In genomic region chr5:4894988-4895387, GRCm38 (mm10) we compare ENCODE assay signal across 26 mouse cellular contexts.
DNase-seq lines count a peak whose midpoint lies in the region; ATAC-seq lines count a peak whose summit lies in the region.
"Had no signal": no experiment of that assay in that cellular context is flagged by ENCODE, and none has a peak within 500 bp of the region (broad histone marks: within the 10 kb centered on the region; RNA-seq: fewer than 3 reads in every experiment).

No protein-coding gene starts in this region.

- H3K4me3 ChIP-seq in forebrain, embryonic 14.5 days (ENCODE audit: low read depth, low read length) = no peak overlapping the region
- no peak overlapping the region for H3K4me3 ChIP-seq in forebrain, embryonic 11.5 days (ENCODE audit: low read depth, low read length)
- H3K4me3 ChIP-seq in midbrain, embryonic 11.5 days (ENCODE audit: low read depth, low read length) = no peak overlapping the region
- no peak overlapping the region for H3K4me3 ChIP-seq in midbrain, embryonic 10.5 days
- H3K4me3 ChIP-seq in midbrain, embryonic 15.5 days = no peak overlapping the region
- H3K4me3 ChIP-seq: embryonic facial prominence, embryonic 15.5 days; heart, embryonic 10.5 days; heart, embryonic 15.5 days; hindbrain, embryonic 12.5 days; liver, embryonic 15.5 days had no signal

- H3K27ac ChIP-seq in forebrain, embryonic 14.5 days (ENCODE audit: low read depth, low read length) = no peak overlapping the region
- no peak overlapping the region for H3K27ac ChIP-seq in forebrain, embryonic 11.5 days (ENCODE audit: low read depth, low read length)
- H3K27ac ChIP-seq in midbrain, embryonic 11.5 days (ENCODE audit: low read depth, low read length) = no peak overlapping the region
- no peak overlapping the region for H3K27ac ChIP-seq in midbrain, embryonic 10.5 days (replicated peaks)
- peak overlapping the region; percentile 57 for H3K27ac ChIP-seq in midbrain, embryonic 15.5 days
- H3K27ac ChIP-seq: embryonic facial prominence, embryonic 15.5 days; heart, embryonic 10.5 days; heart, embryonic 15.5 days; hindbrain, embryonic 12.5 days; kidney, postnatal 0 days; liver, embryonic 15.5 days had no signal

- H3K4me2 ChIP-seq in forebrain, embryonic 14.5 days (ENCODE audit: low read length) = no peak overlapping the region
- no peak overlapping the region for H3K4me2 ChIP-seq in forebrain, embryonic 11.5 days (ENCODE audit: low read depth, low read length, severe bottlenecking)
- H3K4me2 ChIP-seq in midbrain, embryonic 11.5 days = no peak overlapping the region
- no peak overlapping the region for H3K4me2 ChIP-seq in midbrain, embryonic 15.5 days
- H3K4me2 ChIP-seq: embryonic facial prominence, embryonic 15.5 days; heart, embryonic 15.5 days; hindbrain, embryonic 12.5 days; liver, embryonic 15.5 days; lung, embryonic 14.5 days had no signal

- H3K4me1 ChIP-seq in forebrain, embryonic 14.5 days (ENCODE audit: control insufficient read depth, insufficient read depth, low read length) = peaks cover 3% of the 10 kb centered on the region; the same call in 1 of the 2 replicates
- H3K4me1 ChIP-seq in forebrain, embryonic 11.5 days (replicated peaks; ENCODE audit: control insufficient read depth, insufficient read depth, low read length) = no peaks in the 10 kb centered on the region
- no peaks in the 10 kb centered on the region for H3K4me1 ChIP-seq in midbrain, embryonic 11.5 days (ENCODE audit: control insufficient read depth, insufficient read depth, low read length)
- peaks cover 12% of the 10 kb centered on the region for H3K4me1 ChIP-seq in midbrain, embryonic 10.5 days
- peaks cover 41% of the 10 kb centered on the region for H3K4me1 ChIP-seq in midbrain, embryonic 15.5 days
- H3K4me1 ChIP-seq: heart, embryonic 10.5 days; liver, embryonic 15.5 days had no signal

- no peaks in the 10 kb centered on the region for H3K9me3 ChIP-seq in forebrain, embryonic 14.5 days (replicated peaks; ENCODE audit: control insufficient read depth, low read length)
- H3K9me3 ChIP-seq in forebrain, embryonic 11.5 days (ENCODE audit: control insufficient read depth, low read length) = no peaks in the 10 kb centered on the region
- no peaks in the 10 kb centered on the region for H3K9me3 ChIP-seq in midbrain, embryonic 11.5 days (ENCODE audit: control insufficient read depth, low read length)
- no peaks in the 10 kb centered on the region for H3K9me3 ChIP-seq in midbrain, embryonic 10.5 days (replicated peaks)
- H3K9me3 ChIP-seq in midbrain, embryonic 15.5 days = no peaks in the 10 kb centered on the region
- H3K9me3 ChIP-seq: embryonic facial prominence, embryonic 15.5 days; heart, embryonic 10.5 days; heart, embryonic 15.5 days; hindbrain, embryonic 12.5 days; liver, embryonic 15.5 days had no signal

- no peak overlapping the region for H3K9ac ChIP-seq in forebrain, embryonic 14.5 days (ENCODE audit: low read length)
- no peak overlapping the region for H3K9ac ChIP-seq in forebrain, embryonic 11.5 days (ENCODE audit: low read length)
- no peak overlapping the region for H3K9ac ChIP-seq in midbrain, embryonic 11.5 days (ENCODE audit: low read length)
- no peak overlapping the region for H3K9ac ChIP-seq in midbrain, embryonic 15.5 days
- H3K9ac ChIP-seq: embryonic facial prominence, embryonic 15.5 days; heart, embryonic 15.5 days; hindbrain, embryonic 12.5 days; liver, embryonic 15.5 days; lung, embryonic 14.5 days had no signal

- no peaks in the 10 kb centered on the region for H3K27me3 ChIP-seq in forebrain, embryonic 14.5 days (replicated peaks; ENCODE audit: control insufficient read depth, insufficient read depth, low read length)
- H3K27me3 ChIP-seq in forebrain, embryonic 11.5 days (ENCODE audit: control insufficient read depth, insufficient read depth, low read length) = no peaks in the 10 kb centered on the region
- no peaks in the 10 kb centered on the region for H3K27me3 ChIP-seq in midbrain, embryonic 11.5 days (ENCODE audit: control insufficient read depth, insufficient read depth, low read length)
- no peaks in the 10 kb centered on the region for H3K27me3 ChIP-seq in midbrain, embryonic 10.5 days (ENCODE audit: low read depth, poor library complexity, severe bottlenecking)
- no peaks in the 10 kb centered on the region for H3K27me3 ChIP-seq in midbrain, embryonic 15.5 days (replicated peaks)
- H3K27me3 ChIP-seq: embryonic facial prominence, embryonic 15.5 days; heart, embryonic 15.5 days; hindbrain, embryonic 12.5 days; liver, embryonic 15.5 days; Patski had no signal

- ATAC-seq in forebrain, embryonic 14.5 days = peak; percentile 30; the same call in 1 of the 2 replicates
- ATAC-seq in forebrain, embryonic 11.5 days (replicated peaks; ENCODE audit: low FRiP score) = no peak
- no peak for ATAC-seq in midbrain, embryonic 11.5 days (ENCODE audit: low FRiP score)
- no peak for ATAC-seq in midbrain, embryonic 15.5 days (replicated peaks)
- ATAC-seq: intestine, embryonic 16.5 days; Patski had no signal

- DNase-seq in forebrain, embryonic 14.5 days (ENCODE audit: low spot score) = no peak
- no peak for DNase-seq in forebrain, embryonic 11.5 days (ENCODE audit: low spot score)
- peak; percentile 17 for DNase-seq in midbrain, embryonic 11.5 days (ENCODE audit: low spot score, missing footprints)
- DNase-seq in midbrain, embryonic 10.5 days (ENCODE audit: low spot score) = no peak
- DNase-seq in spleen, postnatal 10 days (ENCODE audit: low spot score in 2 of 2) = no peak
- no peak for DNase-seq in frontal cortex, adult 2 months (ENCODE audit: extremely low spot score in 1 of 2, low spot score in 1 of 2)
- DNase-seq: cerebellum, adult 11 months; cerebellum, adult 9-10 months; embryo, embryonic 11 days; gastrocnemius, postnatal 25 days; heart, adult 11 months; kidney, adult 8-10 months; kidney, postnatal 4 days; lung, embryonic 14.5 days; lung, postnatal 14 days; right cerebral cortex, postnatal 25 days; thymus, postnatal 14 days had no signal

- WGBS in forebrain, embryonic 14.5 days = 51% methylated on average over 3 of the region's 3 CpGs
- WGBS in forebrain, embryonic 11.5 days = 70% methylated on average over 3 of the region's 3 CpGs
- 78% methylated on average over 3 of the region's 3 CpGs for WGBS in midbrain, embryonic 11.5 days
- 78% methylated on average over 3 of the region's 3 CpGs for WGBS in midbrain, embryonic 10.5 days
- 53% methylated on average over 3 of the region's 3 CpGs for WGBS in midbrain, embryonic 15.5 days

- no peaks in the 10 kb centered on the region for H3K36me3 ChIP-seq in forebrain, embryonic 14.5 days (ENCODE audit: control insufficient read depth, insufficient read depth, low read length)
- no peaks in the 10 kb centered on the region for H3K36me3 ChIP-seq in forebrain, embryonic 11.5 days (ENCODE audit: control insufficient read depth, insufficient read depth, low read length)
- no peaks in the 10 kb centered on the region for H3K36me3 ChIP-seq in midbrain, embryonic 11.5 days (ENCODE audit: control insufficient read depth, insufficient read depth, low read length)
- no peaks in the 10 kb centered on the region for H3K36me3 ChIP-seq in midbrain, embryonic 10.5 days
- no peaks in the 10 kb centered on the region for H3K36me3 ChIP-seq in midbrain, embryonic 15.5 days (replicated peaks)
- H3K36me3 ChIP-seq: embryonic facial prominence, embryonic 15.5 days; heart, embryonic 10.5 days; heart, embryonic 15.5 days; hindbrain, embryonic 12.5 days; liver, embryonic 15.5 days had no signal
